Mouse (Mus musculus) E14TG2a.4 (cell line): ENCODE data around the gene Ubl7.

Experiments
- CTCF ChIP-seq: conservative IDR thresholded peaks from 2 replicates; pipeline ENCODE4 v1.5.1; 2014; ENCODE audit warnings: low read length
- NANOG ChIP-seq: IDR thresholded peaks from 2 replicates; pipeline ENCODE4 v1.6.1; 2014; ENCODE audit warnings: borderline replicate concordance, low read length, mixed read lengths

- no peak for TF ChIP-seq CTCF
- TF ChIP-seq NANOG: no peak
Observed at GRCm38 (mm10) chr9:57968783-57969542, 58.2 kb downstream of the Ubl7 start.
